Mouse (Mus musculus) E14TG2a.4 (cell line): ENCODE measurements at regions not wholly inside any gene's neighbourhood (a gene's known extent, or its start where the extent isn't known, plus 50 kb on each side); places are given as distances from the start of the nearest gene placed in this dataset.

ENCODE experiments used
- CTCF ChIP-seq: conservative IDR thresholded peaks from 2 replicates; pipeline ENCODE4 v1.5.1; 2014; ENCODE audit warnings: low read length
- NANOG ChIP-seq: IDR thresholded peaks from 2 replicates; pipeline ENCODE4 v1.6.1; 2014; ENCODE audit warnings: borderline replicate concordance, low read length, mixed read lengths
- POU5F1 ChIP-seq: IDR thresholded peaks from 2 replicates; pipeline ENCODE4 v1.6.1; 2014; ENCODE audit warnings: low read length, borderline replicate concordance

DNA sequence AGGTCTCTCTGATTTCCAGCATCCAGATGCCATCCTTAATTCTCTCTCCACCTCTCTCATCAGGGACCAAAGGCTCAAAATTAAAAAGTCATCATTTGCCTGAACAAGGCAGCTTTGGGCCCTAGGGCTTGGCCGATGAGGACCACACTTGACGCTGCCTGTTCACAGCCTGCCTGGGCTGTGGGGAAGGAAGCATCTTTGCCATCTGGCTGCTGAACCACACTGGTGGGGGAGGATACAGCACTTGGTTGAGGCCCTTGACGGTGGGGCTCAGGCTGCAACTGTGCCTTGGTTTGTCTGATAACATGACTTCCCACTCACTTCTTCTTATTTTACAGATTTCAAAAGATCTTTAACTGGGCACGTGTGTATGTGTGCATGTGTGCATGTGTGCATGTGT lies 161.5 kb upstream of the N4bp1 start:
- TF ChIP-seq CTCF: no peak
- TF ChIP-seq POU5F1: no peak
- TF ChIP-seq NANOG: no peak
